Comparison of ENCODE assay signal across 16 mouse cellular contexts in genomic region chr6:23876765-23877408, GRCm38 (mm10). TPM values are rescaled to one million over a fixed set of nuclear protein-coding genes. Genes with fewer than 3 reads are reported as not detected.
DNase-seq lines count a peak whose midpoint lies in the region; ATAC-seq and TF ChIP-seq lines count a peak whose summit lies in the region.
"Had no signal": no experiment of that assay in that cellular context is flagged by ENCODE, and none has a peak within 500 bp of the region (broad histone marks: within the 10 kb centered on the region; RNA-seq: fewer than 3 reads in every experiment).

No protein-coding gene starts in this region.

- H3K4me3 ChIP-seq in hindbrain, embryonic 12.5 days, result no peak overlapping the region
- no peak overlapping the region for H3K4me3 ChIP-seq in hindbrain, embryonic 10.5 days
- no peak overlapping the region for H3K4me3 ChIP-seq in hindbrain, embryonic 14.5 days (replicated peaks; ENCODE audit: low read length)
- H3K4me3 ChIP-seq: embryonic facial prominence, embryonic 13.5 days; heart, adult 2 months; heart, embryonic 15.5 days; limb, embryonic 15.5 days had no signal

- H3K27ac ChIP-seq in hindbrain, embryonic 12.5 days, result no peak overlapping the region
- H3K27ac ChIP-seq in hindbrain, embryonic 10.5 days, result no peak overlapping the region
- H3K27ac ChIP-seq in hindbrain, embryonic 14.5 days, result no peak overlapping the region
- H3K27ac ChIP-seq: embryonic facial prominence, embryonic 13.5 days; heart, adult 2 months; heart, embryonic 15.5 days; limb, embryonic 15.5 days had no signal

- H3K9ac ChIP-seq in hindbrain, embryonic 12.5 days, result no peak overlapping the region
- no peak overlapping the region for H3K9ac ChIP-seq in hindbrain, embryonic 14.5 days
- H3K9ac ChIP-seq: embryonic facial prominence, embryonic 13.5 days; heart, embryonic 15.5 days; limb, embryonic 15.5 days had no signal

- no peak for TF ChIP-seq CTCF in brain, embryonic 14.5 days (IDR thresholded peaks at IDR 0.05; ENCODE audit: borderline replicate concordance, extremely low read depth, insufficient read depth, insufficient read length)

- no peak for TF ChIP-seq POLR2A in brain, embryonic 14.5 days (IDR thresholded peaks at IDR 0.05; ENCODE audit: borderline replicate concordance, extremely low read depth, insufficient read depth, insufficient read length, poor library complexity, severe bottlenecking)

- no peaks in the 10 kb centered on the region for H3K9me3 ChIP-seq in hindbrain, embryonic 12.5 days (replicated peaks)
- H3K9me3 ChIP-seq in hindbrain, embryonic 10.5 days, result no peaks in the 10 kb centered on the region
- no peaks in the 10 kb centered on the region for H3K9me3 ChIP-seq in hindbrain, embryonic 14.5 days (ENCODE audit: control insufficient read depth, low read length)
- H3K9me3 ChIP-seq: embryonic facial prominence, embryonic 13.5 days; heart, embryonic 15.5 days; limb, embryonic 15.5 days had no signal

- no peak for DNase-seq in hindbrain, embryonic 10.5 days (ENCODE audit: low spot score)
- peak; percentile 5 for DNase-seq in ZHBTc4 (ENCODE audit: low read depth, low spot score)
- DNase-seq in brain, embryonic 14.5 days (ENCODE audit: low read depth), result peak; percentile 90
- DNase-seq in hindbrain, embryonic 14.5 days (ENCODE audit: low spot score), result peak; percentile 29
- DNase-seq in thymus, postnatal 0 days (ENCODE audit: low spot score), result no peak
- DNase-seq in kidney, adult 18-20 months, result no peak
- DNase-seq: gastrocnemius, postnatal 10 days; heart, adult 2 months; kidney, adult 11 months; kidney, postnatal 36 days; right cerebral cortex, postnatal 25 days; thymus, postnatal 36 days had no signal

- no peaks in the 10 kb centered on the region for H3K36me3 ChIP-seq in hindbrain, embryonic 12.5 days
- no peaks in the 10 kb centered on the region for H3K36me3 ChIP-seq in hindbrain, embryonic 10.5 days
- H3K36me3 ChIP-seq in hindbrain, embryonic 14.5 days (replicated peaks; ENCODE audit: control insufficient read depth, insufficient read depth), result no peaks in the 10 kb centered on the region
- H3K36me3 ChIP-seq: embryonic facial prominence, embryonic 13.5 days; heart, embryonic 15.5 days; limb, embryonic 15.5 days had no signal

- ATAC-seq in hindbrain, embryonic 12.5 days (ENCODE audit: low FRiP score), result peak; percentile 43; the same call in 1 of the 2 replicates
- ATAC-seq in hindbrain, embryonic 14.5 days (ENCODE audit: low FRiP score), result peak; percentile 60; the same call in 1 of the 2 replicates

- H3K4me1 ChIP-seq in hindbrain, embryonic 12.5 days, result no peaks in the 10 kb centered on the region
- no peaks in the 10 kb centered on the region for H3K4me1 ChIP-seq in hindbrain, embryonic 10.5 days (replicated peaks)
- no peaks in the 10 kb centered on the region for H3K4me1 ChIP-seq in hindbrain, embryonic 14.5 days (replicated peaks; ENCODE audit: control insufficient read depth, insufficient read depth, low read length)
- H3K4me1 ChIP-seq: embryonic facial prominence, embryonic 13.5 days; heart, embryonic 15.5 days; limb, embryonic 15.5 days had no signal

- WGBS in hindbrain, embryonic 12.5 days, result 59% methylated on average over 4 of the region's 4 CpGs
- WGBS in hindbrain, embryonic 10.5 days, result 79% methylated on average over 4 of the region's 4 CpGs
- WGBS in hindbrain, embryonic 14.5 days, result 54% methylated on average over 4 of the region's 4 CpGs

- no peaks in the 10 kb centered on the region for H3K27me3 ChIP-seq in hindbrain, embryonic 12.5 days
- no peaks in the 10 kb centered on the region for H3K27me3 ChIP-seq in hindbrain, embryonic 10.5 days (ENCODE audit: insufficient read depth, poor library complexity, severe bottlenecking)
- no peaks in the 10 kb centered on the region for H3K27me3 ChIP-seq in hindbrain, embryonic 14.5 days (ENCODE audit: control insufficient read depth, insufficient read depth, low read length)
- H3K27me3 ChIP-seq: embryonic facial prominence, embryonic 13.5 days; heart, embryonic 15.5 days; limb, embryonic 15.5 days had no signal

- H3K4me2 ChIP-seq in hindbrain, embryonic 12.5 days (replicated peaks), result no peak overlapping the region
- H3K4me2 ChIP-seq in hindbrain, embryonic 14.5 days (replicated peaks), result no peak overlapping the region
- H3K4me2 ChIP-seq: embryonic facial prominence, embryonic 13.5 days; heart, embryonic 15.5 days; limb, embryonic 15.5 days had no signal

RNA-seq across cellular contexts. Expression of gene Cadps2, which starts 37.7 kb away (rescaled TPM):
- polyA plus RNA-seq in hindbrain, embryonic 12.5 days (2016; fragmentation: Nextera tagmentation; extraction: Ambion mirVana), result 3.4 TPM in 2 replicates
- polyA plus RNA-seq in hindbrain, embryonic 10.5 days (2016; fragmentation: Nextera tagmentation; extraction: Ambion mirVana), result 1.4 and 1.6 TPM in 2 replicates
- polyA plus RNA-seq in brain, embryonic 14.5 days (2012; rRNA removed), result 5.3 and 7.7 TPM in 2 replicates
- 12.6 and 15.8 TPM in 2 replicates for polyA plus RNA-seq in hindbrain, embryonic 14.5 days (2014; fragmentation: Nextera tagmentation; extraction: Ambion mirVana)
- 1.2 and 1.5 TPM in 2 replicates for polyA plus RNA-seq in thymus, postnatal 0 days (2015; fragmentation: Nextera tagmentation; extraction: Ambion mirVana)

Comparison
In these comparisons a context has a peak if more than half of its experiments do, and no peak if none do; other contexts are left out.
1. DNase-seq: peak in ZHBTc4 (single experiment), brain, embryonic 14.5 days (single experiment) and hindbrain, embryonic 14.5 days (single experiment); none in hindbrain, embryonic 10.5 days (single experiment), thymus, postnatal 0 days (single experiment) and kidney, adult 18-20 months (single experiment).